Mouse (Mus musculus): ENCODE results near the gene Scaf1.

Gene Scaf1

DNA sequence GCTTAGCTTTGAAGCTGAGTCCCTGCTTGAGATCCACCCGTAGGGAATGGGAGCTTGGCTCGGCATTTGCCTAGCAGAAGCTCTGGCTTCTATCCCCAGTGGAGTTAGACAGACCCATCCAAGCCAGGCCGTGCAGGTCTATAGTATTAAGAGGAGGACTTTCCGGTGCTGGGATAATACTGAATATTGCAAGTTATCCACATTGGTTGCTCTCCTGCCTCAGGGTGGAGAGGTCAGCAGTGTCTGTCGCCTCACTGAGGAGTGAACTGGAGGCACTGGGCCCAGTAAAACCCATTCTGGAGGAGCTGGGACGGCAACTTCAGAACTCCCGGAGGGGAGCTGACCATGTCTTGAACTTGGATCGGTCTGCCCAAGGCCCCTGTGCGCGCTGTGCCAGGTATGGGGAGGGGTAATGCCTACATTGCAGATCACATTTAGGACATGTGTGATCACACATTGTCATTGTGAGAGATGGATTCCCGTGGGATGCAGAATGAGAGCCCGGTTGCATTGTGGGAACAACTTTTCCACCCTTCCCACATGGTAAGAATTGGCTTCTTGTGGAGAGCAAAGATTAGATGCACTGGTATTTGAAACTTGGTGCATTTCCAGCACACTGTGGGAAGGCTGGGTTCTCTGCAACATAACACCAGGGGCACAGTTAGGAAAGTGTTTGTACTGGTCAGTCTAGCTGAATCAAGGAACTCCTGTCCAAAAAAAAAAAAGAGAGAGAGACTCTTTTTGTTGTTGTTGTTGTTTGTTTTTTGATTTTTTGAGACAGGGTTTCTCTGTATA is 61.9 kb downstream of the Scaf1 start:
- DNase-seq: peak in 1 of 2 experiments; percentile 11

DNA sequence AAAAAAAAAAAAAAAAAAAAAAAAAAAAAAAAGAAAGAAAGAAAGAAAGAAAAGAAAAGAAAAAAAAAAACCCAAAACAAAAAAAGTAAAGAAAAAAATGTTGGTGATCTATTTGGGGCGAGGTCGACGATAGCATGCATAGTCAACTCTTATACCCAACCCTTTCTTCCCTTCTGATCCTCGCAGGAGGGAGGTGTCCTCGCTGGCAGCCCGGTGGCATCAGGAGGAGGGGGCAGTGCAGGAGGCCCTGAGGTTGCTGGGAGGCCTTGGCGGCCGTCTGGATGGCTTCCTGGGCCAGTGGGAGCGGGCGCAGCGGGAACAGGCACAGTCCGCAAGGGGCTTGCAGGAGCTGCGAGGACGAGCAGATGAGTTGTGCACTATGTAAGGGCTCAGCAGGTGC is 62.6 kb downstream of the Scaf1 start:
- DNase-seq: peak; percentile 15 to 40
